Mouse (Mus musculus): ENCODE measurements around the gene Med29. TPM values are rescaled to one million over a fixed set of nuclear protein-coding genes. Genes with fewer than 3 reads are reported as not detected.

Med29 gene
- total and polyA plus RNA-seq, 3 experiments, result 11.2 to 17.7 (median 15.4) TPM

- TF ChIP-seq GATA1 (IDR thresholded peaks at IDR 0.05; ENCODE audit: borderline replicate concordance, low read length) (no peak), TAL1 (conservative IDR thresholded peaks at IDR 0.05; ENCODE audit: low read depth, low read length) (no peak), CTCF (IDR thresholded peaks at IDR 0.05; ENCODE audit: low read depth, low read length) (peak; percentile 81), POLR2AphosphoS5 (IDR thresholded peaks at IDR 0.05; ENCODE audit: insufficient replicate concordance, low read depth, low read length) (no peak)
- H3K4me1 ChIP-seq (ENCODE audit: insufficient read depth, low read depth, low read length), result peaks cover 61% of the 10 kb centered on the region
- H3K9me3 ChIP-seq (replicated peaks), result no peaks in the 10 kb centered on the region
- H3K36me3 ChIP-seq (replicated peaks), result peaks cover 71% of the 10 kb centered on the region
- ATAC-seq (ENCODE audit: extremely low read depth, insufficient number of reproducible peaks, low FRiP score, poor library complexity, severe bottlenecking) (no peak), DNase-seq (ENCODE audit: low spot score) (no peak)
- H3K27me3 ChIP-seq (ENCODE audit: insufficient read depth, low read length), result no peaks in the 10 kb centered on the region
- no peak overlapping the region for H3K4me3 ChIP-seq (ENCODE audit: low read depth, low read length)
Observed at GRCm38 (mm10) chr7:28386462-28386861, 6.0 kb downstream of the Med29 start.

GRCm38 (mm10) chr7:28386007-28386406 lies 6.5 kb downstream of the Med29 start:
- no peak for TF ChIP-seq CTCF (IDR thresholded peaks at IDR 0.05; ENCODE audit: low read depth, low read length)
- TF ChIP-seq GATA1 (IDR thresholded peaks at IDR 0.05; ENCODE audit: borderline replicate concordance, low read length), result no peak
- no peak for TF ChIP-seq GATA2 (IDR thresholded peaks at IDR 0.05; ENCODE audit: borderline replicate concordance, low read depth, low read length)
- no peak for TF ChIP-seq POLR2AphosphoS5 (IDR thresholded peaks at IDR 0.05; ENCODE audit: insufficient replicate concordance, low read depth, low read length)
- TF ChIP-seq TAL1 (conservative IDR thresholded peaks at IDR 0.05; ENCODE audit: low read depth, low read length), result no peak
- ATAC-seq (ENCODE audit: extremely low read depth, insufficient number of reproducible peaks, low FRiP score, poor library complexity, severe bottlenecking) (no peak), DNase-seq (ENCODE audit: low spot score) (no peak)
- no peak overlapping the region for H3K4me3 ChIP-seq (ENCODE audit: low read depth, low read length)
- H3K27me3 ChIP-seq (ENCODE audit: insufficient read depth, low read length), result no peaks in the 10 kb centered on the region
- H3K4me1 ChIP-seq (ENCODE audit: insufficient read depth, low read depth, low read length), result peaks cover 60% of the 10 kb centered on the region
- peaks cover 69% of the 10 kb centered on the region for H3K36me3 ChIP-seq (replicated peaks)
- no peaks in the 10 kb centered on the region for H3K9me3 ChIP-seq (replicated peaks)

- TF ChIP-seq GATA2 (IDR thresholded peaks at IDR 0.05; ENCODE audit: borderline replicate concordance, low read depth, low read length) (no peak), TAL1 (conservative IDR thresholded peaks at IDR 0.05; ENCODE audit: low read depth, low read length) (no peak), CTCF (IDR thresholded peaks at IDR 0.05; ENCODE audit: low read depth, low read length) (no peak), POLR2AphosphoS5 (IDR thresholded peaks at IDR 0.05; ENCODE audit: insufficient replicate concordance, low read depth, low read length) (no peak), GATA1 (IDR thresholded peaks at IDR 0.05; ENCODE audit: borderline replicate concordance, low read length) (no peak)
- H3K4me3 ChIP-seq (ENCODE audit: low read depth, low read length), result no peak overlapping the region
- H3K36me3 ChIP-seq (replicated peaks), result peaks cover 61% of the 10 kb centered on the region
- ATAC-seq (ENCODE audit: extremely low read depth, insufficient number of reproducible peaks, low FRiP score, poor library complexity, severe bottlenecking) (no peak), DNase-seq (ENCODE audit: low spot score) (no peak)
- no peaks in the 10 kb centered on the region for H3K9me3 ChIP-seq (replicated peaks)
- H3K27me3 ChIP-seq (ENCODE audit: insufficient read depth, low read length), result no peaks in the 10 kb centered on the region
- peaks cover 61% of the 10 kb centered on the region for H3K4me1 ChIP-seq (ENCODE audit: insufficient read depth, low read depth, low read length)
Observed at GRCm38 (mm10) chr7:28385196-28385595, 7.3 kb downstream of the Med29 start.

- TF ChIP-seq CTCF (IDR thresholded peaks at IDR 0.05; ENCODE audit: low read depth, low read length), result no peak
- no peak for TF ChIP-seq GATA2 (IDR thresholded peaks at IDR 0.05; ENCODE audit: borderline replicate concordance, low read depth, low read length)
- no peak for TF ChIP-seq TAL1 (conservative IDR thresholded peaks at IDR 0.05; ENCODE audit: low read depth, low read length)
- no peak for TF ChIP-seq POLR2AphosphoS5 (IDR thresholded peaks at IDR 0.05; ENCODE audit: insufficient replicate concordance, low read depth, low read length)
- TF ChIP-seq GATA1 (IDR thresholded peaks at IDR 0.05; ENCODE audit: borderline replicate concordance, low read length), result no peak
- Histone ChIP-seq H3K27me3 (ENCODE audit: insufficient read depth, low read length) (no peaks in the 10 kb centered on the region), H3K4me1 (ENCODE audit: insufficient read depth, low read depth, low read length) (peaks cover 71% of the 10 kb centered on the region), H3K9me3 (replicated peaks) (no peaks in the 10 kb centered on the region), H3K4me3 (ENCODE audit: low read depth, low read length) (no peak overlapping the region), H3K36me3 (replicated peaks) (peaks cover 51% of the 10 kb centered on the region)
- no peak for ATAC-seq (ENCODE audit: extremely low read depth, insufficient number of reproducible peaks, low FRiP score, poor library complexity, severe bottlenecking)
- no peak for DNase-seq (ENCODE audit: low spot score)
Observed at GRCm38 (mm10) chr7:28384162-28384561, 8.3 kb downstream of the Med29 start.

GRCm38 (mm10) chr7:28383606-28384005 lies 8.9 kb downstream of the Med29 start:
- no peak for DNase-seq (ENCODE audit: low spot score)

GRCm38 (mm10) chr7:28382981-28383396 lies 9.5 kb downstream of the Med29 start:
- Histone ChIP-seq H3K4me1 (ENCODE audit: insufficient read depth, low read depth, low read length) (peaks cover 81% of the 10 kb centered on the region), H3K27me3 (ENCODE audit: insufficient read depth, low read length) (no peaks in the 10 kb centered on the region), H3K4me3 (ENCODE audit: low read depth, low read length) (peak overlapping the region; percentile 71; the same call in 1 of the 2 replicates), H3K9me3 (replicated peaks) (no peaks in the 10 kb centered on the region), H3K36me3 (replicated peaks) (peaks cover 42% of the 10 kb centered on the region)
- TF ChIP-seq GATA2 (IDR thresholded peaks at IDR 0.05; ENCODE audit: borderline replicate concordance, low read depth, low read length) (peak; percentile 33; the same call in 1 of the 2 replicates), CTCF (IDR thresholded peaks at IDR 0.05; ENCODE audit: low read depth, low read length) (no peak), TAL1 (conservative IDR thresholded peaks at IDR 0.05; ENCODE audit: low read depth, low read length) (peak; percentile 62; the same call in 1 of the 2 replicates)
- peak; percentile 62 for DNase-seq (ENCODE audit: low spot score)
- peak; percentile 63 for ATAC-seq (ENCODE audit: extremely low read depth, insufficient number of reproducible peaks, low FRiP score, poor library complexity, severe bottlenecking)

More at GRCm38 (mm10) chr7:28383606-28384005, 8.9 kb downstream of the Med29 start:
- no peak for ATAC-seq (ENCODE audit: extremely low read depth, insufficient number of reproducible peaks, low FRiP score, poor library complexity, severe bottlenecking)
- H3K36me3 ChIP-seq (replicated peaks), result peaks cover 45% of the 10 kb centered on the region
- no peaks in the 10 kb centered on the region for H3K27me3 ChIP-seq (ENCODE audit: insufficient read depth, low read length)
- H3K9me3 ChIP-seq (replicated peaks), result no peaks in the 10 kb centered on the region
- TF ChIP-seq TAL1 (conservative IDR thresholded peaks at IDR 0.05; ENCODE audit: low read depth, low read length) (no peak), CTCF (IDR thresholded peaks at IDR 0.05; ENCODE audit: low read depth, low read length) (no peak), GATA1 (IDR thresholded peaks at IDR 0.05; ENCODE audit: borderline replicate concordance, low read length) (no peak), POLR2AphosphoS5 (IDR thresholded peaks at IDR 0.05; ENCODE audit: insufficient replicate concordance, low read depth, low read length) (no peak), GATA2 (IDR thresholded peaks at IDR 0.05; ENCODE audit: borderline replicate concordance, low read depth, low read length) (no peak)
- H3K4me3 ChIP-seq (ENCODE audit: low read depth, low read length), result no peak overlapping the region; the same call in 1 of the 2 replicates
- H3K4me1 ChIP-seq (ENCODE audit: insufficient read depth, low read depth, low read length), result peaks cover 75% of the 10 kb centered on the region

Measured in G1E (cell line).